Mouse (Mus musculus): ENCODE results near the gene 0610010F05Rik. TPM values are rescaled to one million over a fixed set of nuclear protein-coding genes. Genes with fewer than 3 reads are reported as not detected.

The 0610010F05Rik gene
- polyA plus RNA-seq, 1 experiment, result 22.8 TPM

- H3K36me3 ChIP-seq (ENCODE audit: control insufficient read depth, insufficient read depth, low read length, poor library complexity, severe bottlenecking), result peaks cover 3% of the 10 kb centered on the region
- H3K4me3 ChIP-seq (ENCODE audit: low read depth, low read length), result no peak overlapping the region
- TF ChIP-seq POLR2A (IDR thresholded peaks at IDR 0.05; ENCODE audit: insufficient read depth, low read length), result no peak
- TF ChIP-seq EP300 (IDR thresholded peaks at IDR 0.05; ENCODE audit: insufficient read depth, low read depth, low read length), result no peak
- TF ChIP-seq CTCF (IDR thresholded peaks at IDR 0.05; ENCODE audit: low read depth, low read length), result no peak
- H3K4me1 ChIP-seq (ENCODE audit: control insufficient read depth, insufficient read depth, low read length), result peaks cover 1% of the 10 kb centered on the region
- no peaks in the 10 kb centered on the region for H3K9me3 ChIP-seq (replicated peaks; ENCODE audit: control insufficient read depth, insufficient read depth, low read length, poor library complexity, severe bottlenecking)
- no peaks in the 10 kb centered on the region for H3K27me3 ChIP-seq (ENCODE audit: control insufficient read depth, insufficient read depth, low read length, poor library complexity, severe bottlenecking)
- no peak overlapping the region for H3K27ac ChIP-seq (ENCODE audit: insufficient read depth, low read length)
- H3K9ac ChIP-seq (ENCODE audit: low read depth, poor library complexity, severe bottlenecking), result no peak overlapping the region
Measured at GRCm38 (mm10) chr11:23657791-23658190, 24.4 kb upstream of the 0610010F05Rik start.

GRCm38 (mm10) chr11:23653666-23654065 is 20.2 kb upstream of the 0610010F05Rik start:
- no peaks in the 10 kb centered on the region for H3K27me3 ChIP-seq (ENCODE audit: control insufficient read depth, insufficient read depth, low read length, poor library complexity, severe bottlenecking)
- H3K9me3 ChIP-seq (replicated peaks; ENCODE audit: control insufficient read depth, insufficient read depth, low read length, poor library complexity, severe bottlenecking), result no peaks in the 10 kb centered on the region
- TF ChIP-seq EP300 (IDR thresholded peaks at IDR 0.05; ENCODE audit: insufficient read depth, low read depth, low read length), result 0 out of 2 replicates have a peak, but pooled peaks have one; percentile 19
- TF ChIP-seq CTCF (IDR thresholded peaks at IDR 0.05; ENCODE audit: low read depth, low read length), result no peak
- no peaks in the 10 kb centered on the region for H3K4me1 ChIP-seq (ENCODE audit: control insufficient read depth, insufficient read depth, low read length)
- peaks cover 19% of the 10 kb centered on the region for H3K36me3 ChIP-seq (ENCODE audit: control insufficient read depth, insufficient read depth, low read length, poor library complexity, severe bottlenecking)
- H3K27ac ChIP-seq (ENCODE audit: insufficient read depth, low read length), result peak overlapping the region; percentile 44
- no peak overlapping the region for H3K9ac ChIP-seq (ENCODE audit: low read depth, poor library complexity, severe bottlenecking)
- H3K4me3 ChIP-seq (ENCODE audit: low read depth, low read length), result no peak overlapping the region

- Histone ChIP-seq H3K9ac (ENCODE audit: low read depth, poor library complexity, severe bottlenecking) (no peak overlapping the region), H3K27ac (ENCODE audit: insufficient read depth, low read length) (no peak overlapping the region), H3K4me3 (ENCODE audit: low read depth, low read length) (no peak overlapping the region), H3K27me3 (ENCODE audit: control insufficient read depth, insufficient read depth, low read length, poor library complexity, severe bottlenecking) (no peaks in the 10 kb centered on the region), H3K36me3 (ENCODE audit: control insufficient read depth, insufficient read depth, low read length, poor library complexity, severe bottlenecking) (peaks cover 20% of the 10 kb centered on the region), H3K4me1 (ENCODE audit: control insufficient read depth, insufficient read depth, low read length) (no peaks in the 10 kb centered on the region), H3K9me3 (replicated peaks; ENCODE audit: control insufficient read depth, insufficient read depth, low read length, poor library complexity, severe bottlenecking) (no peaks in the 10 kb centered on the region)
- TF ChIP-seq CTCF (IDR thresholded peaks at IDR 0.05; ENCODE audit: low read depth, low read length) (no peak), EP300 (IDR thresholded peaks at IDR 0.05; ENCODE audit: insufficient read depth, low read depth, low read length) (no peak), POLR2A (IDR thresholded peaks at IDR 0.05; ENCODE audit: insufficient read depth, low read length) (no peak)
Measured at GRCm38 (mm10) chr11:23647835-23648234, 14.4 kb upstream of the 0610010F05Rik start.

GRCm38 (mm10) chr11:23647431-23647830 is 14.0 kb upstream of the 0610010F05Rik start:
- H3K36me3 ChIP-seq (ENCODE audit: control insufficient read depth, insufficient read depth, low read length, poor library complexity, severe bottlenecking), result peaks cover 20% of the 10 kb centered on the region

GRCm38 (mm10) chr11:23634573-23634972 is 1.1 kb upstream of the 0610010F05Rik start:
- Histone ChIP-seq H3K36me3 (ENCODE audit: control insufficient read depth, insufficient read depth, low read length, poor library complexity, severe bottlenecking) (no peaks in the 10 kb centered on the region; the same call in 1 of the 2 replicates), H3K4me3 (ENCODE audit: low read depth, low read length) (no peak overlapping the region), H3K9me3 (replicated peaks; ENCODE audit: control insufficient read depth, insufficient read depth, low read length, poor library complexity, severe bottlenecking) (no peaks in the 10 kb centered on the region), H3K27ac (ENCODE audit: insufficient read depth, low read length) (no peak overlapping the region), H3K27me3 (ENCODE audit: control insufficient read depth, insufficient read depth, low read length, poor library complexity, severe bottlenecking) (no peaks in the 10 kb centered on the region; the same call in 1 of the 2 replicates), H3K9ac (ENCODE audit: low read depth, poor library complexity, severe bottlenecking) (no peak overlapping the region), H3K4me1 (ENCODE audit: control insufficient read depth, insufficient read depth, low read length) (no peaks in the 10 kb centered on the region)
- TF ChIP-seq POLR2A (IDR thresholded peaks at IDR 0.05; ENCODE audit: insufficient read depth, low read length) (no peak), EP300 (IDR thresholded peaks at IDR 0.05; ENCODE audit: insufficient read depth, low read depth, low read length) (no peak), CTCF (IDR thresholded peaks at IDR 0.05; ENCODE audit: low read depth, low read length) (no peak)

More at GRCm38 (mm10) chr11:23647431-23647830, 14.0 kb upstream of the 0610010F05Rik start:
- Histone ChIP-seq H3K4me3 (ENCODE audit: low read depth, low read length) (no peak overlapping the region), H3K4me1 (ENCODE audit: control insufficient read depth, insufficient read depth, low read length) (no peaks in the 10 kb centered on the region), H3K27me3 (ENCODE audit: control insufficient read depth, insufficient read depth, low read length, poor library complexity, severe bottlenecking) (no peaks in the 10 kb centered on the region), H3K27ac (ENCODE audit: insufficient read depth, low read length) (no peak overlapping the region), H3K9me3 (replicated peaks; ENCODE audit: control insufficient read depth, insufficient read depth, low read length, poor library complexity, severe bottlenecking) (no peaks in the 10 kb centered on the region), H3K9ac (ENCODE audit: low read depth, poor library complexity, severe bottlenecking) (no peak overlapping the region)
- TF ChIP-seq POLR2A (IDR thresholded peaks at IDR 0.05; ENCODE audit: insufficient read depth, low read length), result no peak
- no peak for TF ChIP-seq EP300 (IDR thresholded peaks at IDR 0.05; ENCODE audit: insufficient read depth, low read depth, low read length)
- TF ChIP-seq CTCF (IDR thresholded peaks at IDR 0.05; ENCODE audit: low read depth, low read length), result no peak

GRCm38 (mm10) chr11:23633879-23634215 is 408 bp upstream of the 0610010F05Rik start:
- Histone ChIP-seq H3K9ac (ENCODE audit: low read depth, poor library complexity, severe bottlenecking) (no peak overlapping the region), H3K9me3 (replicated peaks; ENCODE audit: control insufficient read depth, insufficient read depth, low read length, poor library complexity, severe bottlenecking) (no peaks in the 10 kb centered on the region), H3K36me3 (ENCODE audit: control insufficient read depth, insufficient read depth, low read length, poor library complexity, severe bottlenecking) (no peaks in the 10 kb centered on the region), H3K27ac (ENCODE audit: insufficient read depth, low read length) (no peak overlapping the region), H3K4me3 (ENCODE audit: low read depth, low read length) (no peak overlapping the region), H3K27me3 (ENCODE audit: control insufficient read depth, insufficient read depth, low read length, poor library complexity, severe bottlenecking) (no peaks in the 10 kb centered on the region; the same call in 1 of the 2 replicates), H3K4me1 (ENCODE audit: control insufficient read depth, insufficient read depth, low read length) (no peaks in the 10 kb centered on the region)
- TF ChIP-seq POLR2A (IDR thresholded peaks at IDR 0.05; ENCODE audit: insufficient read depth, low read length), result no peak
- TF ChIP-seq CTCF (IDR thresholded peaks at IDR 0.05; ENCODE audit: low read depth, low read length), result no peak
- TF ChIP-seq EP300 (IDR thresholded peaks at IDR 0.05; ENCODE audit: insufficient read depth, low read depth, low read length), result no peak

All from ES-Bruce4 (cell line).